Mouse (Mus musculus): ENCODE measurements around the gene Tspan5. TPM values are rescaled to one million over a fixed set of nuclear protein-coding genes. Genes with fewer than 3 reads are reported as not detected.

Tspan5 gene
- polyA plus RNA-seq, 1 experiment from 2014 or later = 33.0 TPM

- no peak for ATAC-seq (ENCODE audit: insufficient number of reproducible peaks, insufficient read depth, low FRiP score, low TSS enrichment)
- Histone ChIP-seq H3K27me3 (no peaks in the 10 kb centered on the region), H3K9ac (no peak overlapping the region), H3K4me2 (replicated peaks) (no peak overlapping the region), H3K27ac (no peak overlapping the region), H3K36me3 (no peaks in the 10 kb centered on the region), H3K4me1 (peaks cover 9% of the 10 kb centered on the region), H3K9me3 (no peaks in the 10 kb centered on the region), H3K4me3 (no peak overlapping the region)
- WGBS = 60% methylated on average over 5 of the region's 5 CpGs
Observed at GRCm38 (mm10) chr3:138816888-138817656, 75.1 kb downstream of the Tspan5 start.

GRCm38 (mm10) chr3:138819862-138820261, 77.9 kb downstream of the Tspan5 start:
- Histone ChIP-seq H3K27ac (no peak overlapping the region), H3K4me3 (no peak overlapping the region), H3K9me3 (no peaks in the 10 kb centered on the region), H3K36me3 (no peaks in the 10 kb centered on the region), H3K27me3 (no peaks in the 10 kb centered on the region), H3K9ac (no peak overlapping the region), H3K4me2 (replicated peaks) (no peak overlapping the region), H3K4me1 (peaks cover 15% of the 10 kb centered on the region)
- WGBS = 75% methylated on average over 6 of the region's 6 CpGs
- no peak for ATAC-seq (ENCODE audit: insufficient number of reproducible peaks, insufficient read depth, low FRiP score, low TSS enrichment)

GRCm38 (mm10) chr3:138820296-138820695, 78.3 kb downstream of the Tspan5 start:
- H3K9ac ChIP-seq = no peak overlapping the region
- no peak for ATAC-seq (ENCODE audit: insufficient number of reproducible peaks, insufficient read depth, low FRiP score, low TSS enrichment)
- no peak overlapping the region for H3K4me3 ChIP-seq
- H3K9me3 ChIP-seq = no peaks in the 10 kb centered on the region
- H3K4me2 ChIP-seq (replicated peaks) = no peak overlapping the region
- WGBS = 62% methylated on average over 5 of the region's 5 CpGs
- H3K4me1 ChIP-seq = peaks cover 15% of the 10 kb centered on the region
- H3K36me3 ChIP-seq = no peaks in the 10 kb centered on the region
- H3K27me3 ChIP-seq = no peaks in the 10 kb centered on the region
- H3K27ac ChIP-seq = no peak overlapping the region

GRCm38 (mm10) chr3:138821886-138822445, 80.0 kb downstream of the Tspan5 start:
- no peak overlapping the region for H3K4me3 ChIP-seq
- H3K27me3 ChIP-seq = no peaks in the 10 kb centered on the region
- H3K9me3 ChIP-seq = no peaks in the 10 kb centered on the region
- peak overlapping the region; percentile 54; the same call in 1 of the 2 replicates for H3K27ac ChIP-seq
- WGBS = 38% methylated on average over 5 of the region's 5 CpGs
- no peaks in the 10 kb centered on the region for H3K36me3 ChIP-seq
- peaks cover 15% of the 10 kb centered on the region for H3K4me1 ChIP-seq
- H3K9ac ChIP-seq = no peak overlapping the region
- H3K4me2 ChIP-seq (replicated peaks) = no peak overlapping the region
- no peak for ATAC-seq (ENCODE audit: insufficient number of reproducible peaks, insufficient read depth, low FRiP score, low TSS enrichment)

- no peak overlapping the region for H3K4me2 ChIP-seq (replicated peaks)
- H3K27ac ChIP-seq = no peak overlapping the region
- no peaks in the 10 kb centered on the region for H3K9me3 ChIP-seq
- 91% methylated on average over 9 of the region's 9 CpGs for WGBS
- ATAC-seq (ENCODE audit: insufficient number of reproducible peaks, insufficient read depth, low FRiP score, low TSS enrichment) = no peak
- peaks cover 15% of the 10 kb centered on the region for H3K4me1 ChIP-seq
- no peaks in the 10 kb centered on the region for H3K36me3 ChIP-seq
- no peak overlapping the region for H3K4me3 ChIP-seq
- no peaks in the 10 kb centered on the region for H3K27me3 ChIP-seq
- no peak overlapping the region for H3K9ac ChIP-seq
Observed at GRCm38 (mm10) chr3:138823857-138824256, 81.9 kb downstream of the Tspan5 start.

- Histone ChIP-seq H3K36me3 (no peaks in the 10 kb centered on the region), H3K4me1 (peaks cover 13% of the 10 kb centered on the region), H3K27ac (no peak overlapping the region), H3K9me3 (no peaks in the 10 kb centered on the region), H3K4me3 (no peak overlapping the region), H3K9ac (no peak overlapping the region), H3K27me3 (no peaks in the 10 kb centered on the region), H3K4me2 (replicated peaks) (no peak overlapping the region)
- 88% methylated on average over 6 of the region's 6 CpGs for WGBS
- ATAC-seq (ENCODE audit: insufficient number of reproducible peaks, insufficient read depth, low FRiP score, low TSS enrichment) = no peak
Observed at GRCm38 (mm10) chr3:138825296-138825695, 83.3 kb downstream of the Tspan5 start.

GRCm38 (mm10) chr3:138826243-138826800, 84.3 kb downstream of the Tspan5 start:
- Histone ChIP-seq H3K9ac (no peak overlapping the region), H3K27ac (no peak overlapping the region), H3K4me2 (replicated peaks) (no peak overlapping the region), H3K27me3 (no peaks in the 10 kb centered on the region), H3K4me3 (no peak overlapping the region), H3K36me3 (no peaks in the 10 kb centered on the region), H3K9me3 (no peaks in the 10 kb centered on the region), H3K4me1 (peaks cover 13% of the 10 kb centered on the region)
- no peak for ATAC-seq (ENCODE audit: insufficient number of reproducible peaks, insufficient read depth, low FRiP score, low TSS enrichment)
- WGBS = 86% methylated on average over 8 of the region's 8 CpGs

GRCm38 (mm10) chr3:138832827-138833517, 91.0 kb downstream of the Tspan5 start:
- Histone ChIP-seq H3K27ac (no peak overlapping the region), H3K4me1 (no peaks in the 10 kb centered on the region), H3K4me3 (no peak overlapping the region), H3K36me3 (no peaks in the 10 kb centered on the region), H3K4me2 (replicated peaks) (no peak overlapping the region), H3K9me3 (no peaks in the 10 kb centered on the region), H3K27me3 (no peaks in the 10 kb centered on the region), H3K9ac (no peak overlapping the region)
- WGBS = 90% methylated on average over 9 of the region's 9 CpGs
- no peak for ATAC-seq (ENCODE audit: insufficient number of reproducible peaks, insufficient read depth, low FRiP score, low TSS enrichment)

- Histone ChIP-seq H3K36me3 (no peaks in the 10 kb centered on the region), H3K4me1 (no peaks in the 10 kb centered on the region), H3K27me3 (no peaks in the 10 kb centered on the region), H3K4me3 (no peak overlapping the region), H3K27ac (no peak overlapping the region), H3K9me3 (no peaks in the 10 kb centered on the region), H3K9ac (no peak overlapping the region), H3K4me2 (replicated peaks) (no peak overlapping the region)
- no peak for ATAC-seq (ENCODE audit: insufficient number of reproducible peaks, insufficient read depth, low FRiP score, low TSS enrichment)
- WGBS = 90% methylated on average over 11 of the region's 11 CpGs
Observed at GRCm38 (mm10) chr3:138834174-138834573, 92.2 kb downstream of the Tspan5 start.

GRCm38 (mm10) chr3:138836937-138837336, 94.9 kb downstream of the Tspan5 start:
- Histone ChIP-seq H3K9me3 (no peaks in the 10 kb centered on the region), H3K27me3 (no peaks in the 10 kb centered on the region), H3K27ac (no peak overlapping the region), H3K36me3 (no peaks in the 10 kb centered on the region), H3K4me3 (no peak overlapping the region), H3K4me2 (replicated peaks) (no peak overlapping the region), H3K4me1 (0 out of 2 replicates have a peak, but pooled peaks cover 4% of the 10 kb centered on the region), H3K9ac (no peak overlapping the region)
- no peak for ATAC-seq (ENCODE audit: insufficient number of reproducible peaks, insufficient read depth, low FRiP score, low TSS enrichment)
- 68% methylated on average over 5 of the region's 5 CpGs for WGBS

- Histone ChIP-seq H3K27me3 (no peaks in the 10 kb centered on the region), H3K4me1 (peaks cover 7% of the 10 kb centered on the region; the same call in 1 of the 2 replicates), H3K36me3 (no peaks in the 10 kb centered on the region), H3K9ac (no peak overlapping the region), H3K27ac (no peak overlapping the region), H3K4me2 (replicated peaks) (no peak overlapping the region), H3K4me3 (no peak overlapping the region), H3K9me3 (no peaks in the 10 kb centered on the region)
- no peak for ATAC-seq (ENCODE audit: insufficient number of reproducible peaks, insufficient read depth, low FRiP score, low TSS enrichment)
- WGBS = 82% methylated on average over 6 of the region's 6 CpGs
Observed at GRCm38 (mm10) chr3:138837651-138838050, 95.7 kb downstream of the Tspan5 start.

Data from embryonic facial prominence, embryonic 12.5 days (tissue).